Mouse (Mus musculus): ENCODE results near the gene Cnksr3. TPM values are rescaled to one million over a fixed set of nuclear protein-coding genes. Genes with fewer than 3 reads are reported as not detected.

Cnksr3 gene
- polyA plus RNA-seq, 1 experiment from 2014 or later = 11.4 TPM

DNA sequence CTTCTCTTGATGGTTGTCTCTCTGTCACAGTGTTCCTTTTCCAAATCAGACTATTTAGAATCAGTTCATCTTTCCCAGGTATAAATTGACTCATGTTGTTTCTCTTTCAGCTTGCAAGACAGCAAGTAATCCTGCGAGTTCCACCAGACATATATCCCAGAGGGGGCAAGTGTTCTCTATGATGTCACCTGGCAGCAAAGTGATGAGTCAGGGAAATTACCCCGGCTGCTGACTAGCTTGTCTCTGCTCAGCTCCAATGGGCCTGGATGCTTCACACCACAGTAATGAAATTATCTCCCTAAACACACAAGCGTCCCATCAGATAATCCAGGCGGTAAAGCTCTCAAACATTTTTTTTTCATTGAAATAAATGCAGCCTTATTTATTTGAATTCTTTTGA is 2.7 kb upstream of the Cnksr3 start:
- no peaks in the 10 kb centered on the region for H3K36me3 ChIP-seq (ENCODE audit: insufficient read depth)
- TF ChIP-seq CTCF (IDR thresholded peaks at IDR 0.05; ENCODE audit: low read depth) = no peak
- WGBS = 70% methylated on average over 4 of the region's 4 CpGs
- H3K4me2 ChIP-seq = no peak overlapping the region
- no peaks in the 10 kb centered on the region for H3K27me3 ChIP-seq (ENCODE audit: insufficient read depth, low read length)
- no peaks in the 10 kb centered on the region for H3K9me3 ChIP-seq (ENCODE audit: low read depth, low read length)
- ATAC-seq (ENCODE audit: insufficient read depth) (no peak), DNase-seq (no peak)
- no peak overlapping the region for H3K4me3 ChIP-seq (ENCODE audit: low read depth, low read length)
- H3K4me1 ChIP-seq (ENCODE audit: insufficient read depth) = peaks cover 16% of the 10 kb centered on the region
- H3K9ac ChIP-seq = no peak overlapping the region
- no peak overlapping the region for H3K27ac ChIP-seq (ENCODE audit: low read depth)

DNA sequence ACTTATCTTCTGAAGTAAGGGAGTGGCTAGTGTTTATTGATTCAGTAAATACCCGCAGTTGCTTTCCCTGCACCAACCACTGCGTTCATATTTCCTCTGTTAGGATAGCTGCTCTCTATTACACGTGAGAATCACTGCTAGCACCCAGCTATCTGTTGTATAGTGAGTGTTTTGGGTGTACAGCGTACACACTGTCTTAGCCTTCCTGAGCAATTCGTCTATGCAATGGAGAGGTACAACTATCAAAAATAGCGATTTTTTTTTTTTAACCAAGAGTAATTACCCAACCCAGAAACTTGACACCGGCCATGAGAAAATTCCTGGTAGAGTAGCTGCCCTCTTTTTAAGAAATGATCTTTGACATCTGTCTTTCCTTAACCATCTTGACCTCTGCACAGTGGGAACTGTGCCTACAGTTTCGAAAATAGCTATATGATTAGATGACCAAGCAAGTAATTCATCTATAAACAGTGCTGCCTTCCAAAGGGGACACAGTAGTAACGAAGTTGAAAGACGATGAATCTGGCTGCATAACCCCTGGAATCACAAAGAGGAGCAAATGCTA is 1.1 kb upstream of the Cnksr3 start:
- ATAC-seq (ENCODE audit: insufficient read depth) = no peak
- no peak for TF ChIP-seq CTCF (IDR thresholded peaks at IDR 0.05; ENCODE audit: low read depth)

DNA sequence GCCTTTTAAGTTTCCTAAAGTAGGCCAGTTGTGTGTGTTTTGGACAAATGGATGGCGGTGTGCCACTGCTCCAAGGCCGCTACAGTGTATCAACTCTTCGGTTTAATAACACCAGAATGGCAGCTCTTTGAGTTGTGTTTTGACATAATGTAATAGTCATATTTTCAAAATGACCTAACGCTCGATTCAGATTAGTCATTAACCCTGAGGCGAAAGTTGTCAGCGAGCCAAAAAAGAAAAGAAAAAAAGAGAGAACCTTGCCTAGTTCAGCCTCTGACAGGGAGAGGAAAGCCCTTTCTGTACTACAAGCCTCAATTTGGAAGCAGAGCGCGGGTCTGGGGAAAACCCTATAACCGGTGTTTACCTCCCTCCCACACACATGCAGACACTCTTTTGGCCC is 500 bp upstream of the Cnksr3 start:
- peak overlapping the region; percentile 87 for H3K9ac ChIP-seq
- no peaks in the 10 kb centered on the region for H3K27me3 ChIP-seq (ENCODE audit: insufficient read depth, low read length)
- peak overlapping the region; percentile 90 for H3K27ac ChIP-seq (ENCODE audit: low read depth)
- peaks cover 20% of the 10 kb centered on the region for H3K4me1 ChIP-seq (ENCODE audit: insufficient read depth)
- H3K4me2 ChIP-seq = peak overlapping the region; percentile 86
- DNase-seq (peak; percentile 90), ATAC-seq (ENCODE audit: insufficient read depth) (peak; percentile 39)
- no peak for TF ChIP-seq CTCF (IDR thresholded peaks at IDR 0.05; ENCODE audit: low read depth)
- no peaks in the 10 kb centered on the region for H3K9me3 ChIP-seq (ENCODE audit: low read depth, low read length)
- WGBS = 2% methylated on average over 10 of the region's 10 CpGs
- peak overlapping the region; percentile 77 for H3K4me3 ChIP-seq (ENCODE audit: low read depth, low read length)
- no peaks in the 10 kb centered on the region for H3K36me3 ChIP-seq (ENCODE audit: insufficient read depth)

More for the DNA sequence above, 1.1 kb upstream of the Cnksr3 start:
- 25% methylated on average over 10 of the region's 10 CpGs for WGBS
- Histone ChIP-seq H3K27ac (ENCODE audit: low read depth) (peak overlapping the region; percentile 90), H3K27me3 (ENCODE audit: insufficient read depth, low read length) (no peaks in the 10 kb centered on the region), H3K4me3 (ENCODE audit: low read depth, low read length) (peak overlapping the region; percentile 77; the same call in 1 of the 2 replicates), H3K4me2 (peak overlapping the region; percentile 86), H3K36me3 (ENCODE audit: insufficient read depth) (no peaks in the 10 kb centered on the region), H3K9ac (0 out of 2 replicates have a peak overlapping the region, but pooled peaks have one; percentile 3), H3K9me3 (ENCODE audit: low read depth, low read length) (no peaks in the 10 kb centered on the region), H3K4me1 (ENCODE audit: insufficient read depth) (peaks cover 16% of the 10 kb centered on the region)
- DNase-seq = peak; percentile 44

DNA sequence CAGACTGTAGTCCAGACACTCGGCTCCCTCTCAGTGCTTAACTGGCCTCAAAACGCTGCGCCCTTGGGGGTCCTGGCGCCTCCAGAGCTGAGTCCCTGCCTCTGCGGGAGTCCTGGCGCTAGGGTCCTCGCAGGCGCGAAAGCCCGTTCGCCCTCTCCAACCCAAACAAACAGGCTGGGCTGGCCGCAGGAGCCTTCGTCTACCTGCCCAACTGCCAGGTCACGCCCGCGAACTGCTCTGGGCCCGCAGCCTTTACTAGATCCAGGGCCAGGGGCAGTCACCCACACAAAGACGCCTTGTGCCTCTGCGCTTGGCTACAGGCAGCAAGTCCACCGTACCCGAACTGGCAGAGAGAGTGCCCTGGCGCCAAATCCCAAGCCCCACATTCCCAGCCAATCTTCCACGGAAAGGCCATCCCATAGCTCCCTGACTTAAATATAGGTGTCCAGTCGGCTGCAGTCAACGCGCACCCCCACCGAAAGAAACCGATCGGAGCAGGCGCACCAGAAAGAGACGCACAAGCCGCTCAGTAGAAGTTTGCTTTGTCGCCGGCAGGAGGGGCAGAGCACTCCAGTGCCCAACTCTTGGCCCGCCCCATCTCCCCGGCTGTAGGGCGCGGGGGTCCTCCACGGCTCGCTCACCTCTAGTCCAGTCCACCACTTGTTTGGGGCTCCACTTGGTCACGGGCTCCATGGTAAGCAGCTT is 894 bp downstream of the Cnksr3 start:
- Histone ChIP-seq H3K4me2 (peak overlapping the region; percentile 86), H3K27ac (ENCODE audit: low read depth) (peak overlapping the region; percentile 90), H3K4me1 (ENCODE audit: insufficient read depth) (peaks cover 20% of the 10 kb centered on the region), H3K36me3 (ENCODE audit: insufficient read depth) (no peaks in the 10 kb centered on the region), H3K9me3 (ENCODE audit: low read depth, low read length) (no peaks in the 10 kb centered on the region), H3K9ac (peak overlapping the region; percentile 87), H3K27me3 (ENCODE audit: insufficient read depth, low read length) (no peaks in the 10 kb centered on the region), H3K4me3 (ENCODE audit: low read depth, low read length) (peak overlapping the region; percentile 77)
- DNase-seq (peak; percentile 90), ATAC-seq (ENCODE audit: insufficient read depth) (peak; percentile 88)
- under 1% methylated on average over 41 of the region's 41 CpGs for WGBS
- peak; percentile 78 for TF ChIP-seq CTCF (IDR thresholded peaks at IDR 0.05; ENCODE audit: low read depth)

DNA sequence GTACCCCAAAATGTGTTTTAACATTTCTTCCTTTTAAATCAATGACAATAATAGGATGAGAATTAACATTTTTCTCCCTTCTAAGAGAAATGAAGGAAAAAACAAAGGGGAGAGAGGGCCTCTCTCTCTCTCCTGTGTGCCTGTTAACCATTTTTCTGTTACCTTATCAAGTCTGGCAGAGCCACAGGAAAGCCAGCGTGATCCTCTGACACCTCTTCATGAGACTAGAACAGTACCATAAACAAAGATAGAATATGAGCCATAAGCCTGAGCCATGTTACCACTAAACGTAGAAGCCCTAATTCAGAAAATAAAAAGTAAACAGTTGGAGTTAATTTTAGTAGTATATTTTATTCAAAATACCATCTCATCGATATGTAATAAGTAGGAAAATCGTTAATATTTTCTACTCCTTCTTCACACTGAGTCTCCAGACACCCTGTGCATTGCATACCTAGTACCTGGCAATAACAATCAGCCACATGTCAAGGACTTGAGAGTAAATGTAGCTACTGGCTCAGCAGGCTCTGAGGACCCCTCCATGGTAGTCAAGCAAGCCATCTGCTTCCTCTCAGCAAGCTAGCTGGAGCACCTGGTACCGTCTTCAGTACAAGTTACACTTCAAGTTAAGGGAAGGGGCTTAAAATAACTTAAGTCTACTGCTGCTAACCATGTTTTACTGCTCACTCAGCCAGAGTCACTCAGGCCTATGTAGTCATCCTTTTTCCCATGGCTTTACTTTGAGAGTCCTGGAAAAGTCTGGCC is 2.2 kb downstream of the Cnksr3 start:
- no peaks in the 10 kb centered on the region for H3K27me3 ChIP-seq (ENCODE audit: insufficient read depth, low read length)
- no peaks in the 10 kb centered on the region for H3K9me3 ChIP-seq (ENCODE audit: low read depth, low read length)
- no peaks in the 10 kb centered on the region for H3K36me3 ChIP-seq (ENCODE audit: insufficient read depth)
- ATAC-seq (ENCODE audit: insufficient read depth) = no peak
- TF ChIP-seq CTCF (IDR thresholded peaks at IDR 0.05; ENCODE audit: low read depth) = no peak
- H3K4me1 ChIP-seq (ENCODE audit: insufficient read depth) = peaks cover 20% of the 10 kb centered on the region
- H3K27ac ChIP-seq (ENCODE audit: low read depth) = no peak overlapping the region
- H3K9ac ChIP-seq = peak overlapping the region; percentile 87
- 51% methylated on average over 5 of the region's 5 CpGs for WGBS
- peak overlapping the region; percentile 86 for H3K4me2 ChIP-seq
- H3K4me3 ChIP-seq (ENCODE audit: low read depth, low read length) = peak overlapping the region; percentile 77
- DNase-seq = no peak

DNA sequence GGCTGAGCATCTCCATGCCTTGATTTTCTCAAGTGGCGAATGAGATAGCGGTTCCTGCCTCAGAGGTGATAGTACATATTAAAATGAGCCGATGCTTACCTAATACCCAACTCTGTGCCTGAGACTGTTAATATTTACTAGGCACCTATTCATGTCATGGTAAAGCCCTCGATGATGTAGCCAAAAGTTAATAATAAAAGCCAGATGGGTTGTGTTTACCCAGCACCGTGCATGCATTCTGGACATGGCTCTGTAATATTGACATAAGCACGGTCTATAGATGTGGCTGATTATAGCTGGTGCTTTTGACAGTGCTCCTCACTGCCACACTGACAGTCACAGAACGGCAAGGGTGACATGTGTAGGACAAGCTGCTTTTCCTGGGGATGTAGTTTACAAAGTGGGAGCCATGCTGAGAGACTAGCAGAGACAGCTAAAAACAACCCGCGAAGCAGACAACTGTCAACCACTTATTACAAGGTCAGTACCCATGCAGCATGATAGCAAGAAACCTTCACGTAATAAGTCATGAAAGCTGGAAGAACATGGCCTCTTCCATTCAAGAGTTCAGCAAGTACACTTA is 3.1 kb downstream of the Cnksr3 start:
- Histone ChIP-seq H3K9me3 (ENCODE audit: low read depth, low read length) (no peaks in the 10 kb centered on the region), H3K9ac (no peak overlapping the region), H3K4me3 (ENCODE audit: low read depth, low read length) (no peak overlapping the region), H3K36me3 (ENCODE audit: insufficient read depth) (no peaks in the 10 kb centered on the region), H3K4me1 (ENCODE audit: insufficient read depth) (peaks cover 18% of the 10 kb centered on the region), H3K27me3 (ENCODE audit: insufficient read depth, low read length) (no peaks in the 10 kb centered on the region), H3K4me2 (peak overlapping the region; percentile 86; the same call in 1 of the 2 replicates), H3K27ac (ENCODE audit: low read depth) (no peak overlapping the region)
- no peak for TF ChIP-seq CTCF (IDR thresholded peaks at IDR 0.05; ENCODE audit: low read depth)
- no peak for DNase-seq
- ATAC-seq (ENCODE audit: insufficient read depth) = no peak
- 55% methylated on average over 10 of the region's 10 CpGs for whole genome bisulfite sequencing
